Mouse (Mus musculus): ENCODE results near the gene Gm48552. TPM values are rescaled to one million over a fixed set of nuclear protein-coding genes. Genes with fewer than 3 reads are reported as not detected.

The Gm48552 gene
- total and polyA plus RNA-seq, 3 experiments: 0.46 to 1.1 (median 0.98) TPM

GRCm38 (mm10) chr10:81432169-81432867 lies 43.5 kb downstream of the Gm48552 start:
- Histone ChIP-seq H3K4me2 (ENCODE audit: insufficient read depth, low read depth, poor library complexity, severe bottlenecking) (no peak overlapping the region; the same call in 1 of the 2 replicates), H3K4me3 (replicated peaks in 1 of 3; ENCODE audit: low read depth in 2 of 3, low read length in 2 of 3, poor library complexity in 1 of 3) (no peak overlapping the region), H3K9ac (ENCODE audit: insufficient read depth, low read depth) (no peak overlapping the region), H3K27me3 (replicated peaks) (peaks cover 25% of the 10 kb centered on the region), H3K9me3 (replicated peaks; ENCODE audit: low read length) (no peaks in the 10 kb centered on the region), H3K27ac (ENCODE audit: insufficient read depth, low read depth) (no peak overlapping the region), H3K79me2 (replicated peaks; ENCODE audit: control insufficient read depth, extremely low read depth, insufficient read depth, poor library complexity, severe bottlenecking) (no peaks in the 10 kb centered on the region), H3K4me1 (ENCODE audit: control insufficient read depth in 1 of 2, insufficient read depth in 2 of 2) (peaks cover 34 to 61% of the 10 kb centered on the region in 2 experiments), H3K36me3 (replicated peaks in 1 of 2; ENCODE audit: control insufficient read depth in 1 of 2, insufficient read depth in 1 of 2, low read length in 1 of 2) (no peaks in the 10 kb centered on the region)
- 0 out of 2 replicates have a peak, but pooled peaks have one; percentile 12 for TF ChIP-seq TCF12 (IDR thresholded peaks at IDR 0.05; ENCODE audit: low read depth, low read length)
- no peak for TF ChIP-seq MAZ (IDR thresholded peaks at IDR 0.05; ENCODE audit: low read depth, low read length)
- dilution Hi-C loops (cut with MboI; ENCODE audit: extremely low pct_ligation_motif_present, extremely low pct_unique_long_range_greater_than_20kb, low sequenced_read_pairs) (no loop called here), in situ Hi-C loops (cut with MboI; ENCODE audit: low pct_ligation_motif_present, low pct_unique_long_range_greater_than_20kb, low sequenced_read_pairs) (no loop called here)
- no peak for DNase-seq (ENCODE audit: extremely low read depth)

GRCm38 (mm10) chr10:81432868-81433262 lies 44.1 kb downstream of the Gm48552 start:
- H3K79me2 ChIP-seq (replicated peaks; ENCODE audit: control insufficient read depth, extremely low read depth, insufficient read depth, poor library complexity, severe bottlenecking): no peaks in the 10 kb centered on the region
- H3K4me2 ChIP-seq (ENCODE audit: insufficient read depth, low read depth, poor library complexity, severe bottlenecking): peak overlapping the region; percentile 34
- dilution Hi-C loops (cut with MboI; ENCODE audit: extremely low pct_ligation_motif_present, extremely low pct_unique_long_range_greater_than_20kb, low sequenced_read_pairs) (no loop called here), in situ Hi-C loops (cut with MboI; ENCODE audit: low pct_ligation_motif_present, low pct_unique_long_range_greater_than_20kb, low sequenced_read_pairs) (no loop called here)
- no peaks in the 10 kb centered on the region for H3K36me3 ChIP-seq (replicated peaks in 1 of 2; ENCODE audit: control insufficient read depth in 1 of 2, insufficient read depth in 1 of 2, low read length in 1 of 2)
- DNase-seq (ENCODE audit: extremely low read depth): peak; percentile 97
- H3K4me1 ChIP-seq (ENCODE audit: control insufficient read depth in 1 of 2, insufficient read depth in 2 of 2): peaks cover 32 to 59% of the 10 kb centered on the region in 2 experiments
- H3K9ac ChIP-seq (ENCODE audit: insufficient read depth, low read depth): peak overlapping the region; percentile 27; the same call in 1 of the 2 replicates
- no peak overlapping the region for H3K27ac ChIP-seq (ENCODE audit: insufficient read depth, low read depth)
- TF ChIP-seq USF1 (IDR thresholded peaks at IDR 0.05; ENCODE audit: low read depth, low read length): peak; percentile 51
- no peak for TF ChIP-seq MAX (IDR thresholded peaks at IDR 0.05; ENCODE audit: low read length)
- peak; percentile 96; the same call in 1 of the 2 replicates for TF ChIP-seq KAT2A (IDR thresholded peaks at IDR 0.05; ENCODE audit: insufficient replicate concordance, low read length)
- peak; percentile 33; the same call in 1 of the 2 replicates for TF ChIP-seq IRF4 (IDR thresholded peaks at IDR 0.05; ENCODE audit: low read depth, low read length)
- TF ChIP-seq GABPA (IDR thresholded peaks at IDR 0.05; ENCODE audit: insufficient replicate concordance, low read depth, low read length): peak; percentile 53; the same call in 1 of the 2 replicates
- TF ChIP-seq ZC3H11A (IDR thresholded peaks at IDR 0.05; ENCODE audit: low read depth, low read length): no peak
- peak; percentile 96 for TF ChIP-seq HCFC1 (IDR thresholded peaks at IDR 0.05; ENCODE audit: low read depth, low read length)
- TF ChIP-seq CHD2 (IDR thresholded peaks at IDR 0.05; ENCODE audit: low read length): peak; percentile 99
- no peak for TF ChIP-seq POLR2AphosphoS2 (IDR thresholded peaks at IDR 0.05; ENCODE audit: low read depth, low read length)
- TF ChIP-seq NRF1 (IDR thresholded peaks at IDR 0.05; ENCODE audit: low read depth, low read length): peak; percentile 77
- no peak for TF ChIP-seq BHLHE40 (IDR thresholded peaks at IDR 0.05; ENCODE audit: low read depth, low read length)
- 0 out of 2 replicates have a peak, but pooled peaks have one; percentile 11 for TF ChIP-seq USF2 (conservative IDR thresholded peaks at IDR 0.05; ENCODE audit: low read depth, low read length)
- no peak for TF ChIP-seq NELFE (IDR thresholded peaks at IDR 0.05; ENCODE audit: low read depth, low read length)
- TF ChIP-seq ELF1 (IDR thresholded peaks at IDR 0.05; ENCODE audit: low read depth, low read length): no peak
- TF ChIP-seq SIN3A (IDR thresholded peaks at IDR 0.05; ENCODE audit: low read length): 0 out of 2 replicates have a peak, but pooled peaks have one; percentile 31
- TF ChIP-seq ZMIZ1 (IDR thresholded peaks at IDR 0.05; ENCODE audit: low read depth, low read length): no peak
- peak overlapping the region in 1 of 3 experiments; percentile 23 for H3K4me3 ChIP-seq (replicated peaks in 1 of 3; ENCODE audit: low read depth in 2 of 3, low read length in 2 of 3, poor library complexity in 1 of 3)
- no peaks in the 10 kb centered on the region for H3K9me3 ChIP-seq (replicated peaks; ENCODE audit: low read length)
- H3K27me3 ChIP-seq (replicated peaks): peaks cover 21% of the 10 kb centered on the region
